Mouse (Mus musculus): ENCODE results near the gene Cxcl5. TPM values are rescaled to one million over a fixed set of nuclear protein-coding genes. Genes with fewer than 3 reads are reported as not detected.

The Cxcl5 gene
- polyA plus RNA-seq (2011; ENCODE audit: insufficient read depth, insufficient read length, low read depth, missing spikeins), result not detected in 2 replicates

DNA sequence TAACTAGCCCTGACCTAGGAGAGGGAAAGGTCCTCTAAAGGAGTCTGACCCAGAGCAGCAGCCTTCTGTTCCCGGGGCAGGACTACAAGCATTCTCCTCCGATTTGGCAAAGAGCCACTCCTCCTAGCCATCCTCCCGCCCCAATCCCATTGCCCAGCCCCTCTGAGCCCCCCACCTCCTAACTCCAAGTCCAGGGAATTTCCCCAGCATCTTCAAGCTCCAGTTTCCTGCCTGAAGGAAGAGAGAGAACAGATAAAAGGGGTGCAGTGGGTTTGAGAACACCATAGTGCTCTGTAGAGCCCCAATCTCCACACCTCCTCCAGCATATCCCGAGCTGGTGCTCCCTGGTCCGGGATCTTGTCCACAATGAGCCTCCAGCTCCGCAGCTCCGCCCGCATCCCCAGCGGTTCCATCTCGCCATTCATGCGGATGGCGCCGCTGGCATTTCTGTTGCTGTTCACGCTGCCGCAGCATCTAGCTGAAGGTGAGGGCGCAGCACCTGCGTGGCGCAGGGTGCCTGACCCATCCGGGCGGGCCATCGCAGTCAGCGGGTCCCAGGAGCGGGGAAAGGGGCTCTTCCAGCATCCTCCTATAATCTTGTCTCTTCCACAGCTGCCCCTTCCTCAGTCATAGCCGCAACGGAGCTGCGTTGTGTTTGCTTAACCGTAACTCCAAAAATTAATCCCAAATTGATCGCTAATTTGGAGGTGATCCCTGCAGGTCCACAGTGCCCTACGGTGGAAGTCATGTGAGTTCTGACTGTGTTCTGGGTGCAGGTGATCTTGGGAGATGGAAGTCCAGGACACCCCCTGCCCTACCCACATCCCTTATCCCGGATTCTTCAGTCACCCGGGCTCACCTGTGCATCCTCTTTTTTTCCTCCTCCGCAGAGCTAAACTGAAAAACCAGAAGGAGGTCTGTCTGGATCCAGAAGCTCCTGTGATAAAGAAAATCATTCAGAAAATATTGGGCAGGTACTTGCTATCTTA, at the start of gene Cxcl5:
TSS of gene Cxcl5 (plus strand) at position 284 of the 989 bp plus-strand sequence.
- TF ChIP-seq POLR2A (IDR thresholded peaks at IDR 0.05; ENCODE audit: insufficient read depth, low read length) (no peak), CTCF (IDR thresholded peaks at IDR 0.05; ENCODE audit: low read depth, low read length) (no peak), EP300 (IDR thresholded peaks at IDR 0.05; ENCODE audit: insufficient read depth, low read depth, low read length) (no peak)
- Histone ChIP-seq H3K9ac (ENCODE audit: low read depth, poor library complexity, severe bottlenecking) (no peak within 1 kb of the TSS), H3K27me3 (ENCODE audit: control insufficient read depth, insufficient read depth, low read length, poor library complexity, severe bottlenecking) (no peaks in the 10 kb centered on the region), H3K36me3 (ENCODE audit: control insufficient read depth, insufficient read depth, low read length, poor library complexity, severe bottlenecking) (no peaks in the 10 kb centered on the region), H3K4me1 (ENCODE audit: control insufficient read depth, insufficient read depth, low read length) (no peaks in the 10 kb centered on the region), H3K27ac (ENCODE audit: insufficient read depth, low read length) (no peak within 1 kb of the TSS), H3K9me3 (replicated peaks; ENCODE audit: control insufficient read depth, insufficient read depth, low read length, poor library complexity, severe bottlenecking) (no peaks in the 10 kb centered on the region), H3K4me3 (ENCODE audit: low read depth, low read length) (peak within 1 kb of the TSS; percentile 61)

DNA sequence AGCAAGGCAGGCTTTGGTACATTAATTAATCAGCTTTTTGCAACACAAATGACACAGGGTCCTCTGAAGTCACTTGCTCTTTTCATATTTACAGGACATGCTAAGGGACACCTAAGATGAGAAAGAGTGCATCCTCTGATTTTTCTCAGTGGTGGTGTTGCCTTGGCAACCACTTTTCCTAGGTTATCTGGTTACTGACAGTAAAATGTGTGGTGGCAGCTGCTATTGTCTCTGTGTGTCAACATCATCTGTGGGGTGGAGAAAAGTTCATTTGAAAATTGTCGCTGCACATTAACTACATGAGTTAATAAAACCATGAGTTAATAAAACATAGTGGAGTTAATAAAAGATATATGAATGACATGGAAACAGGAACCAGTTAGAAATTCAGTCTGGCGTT, 47.8 kb upstream of the Cxcl5 start:
- no peak overlapping the region for H3K9ac ChIP-seq (ENCODE audit: low read depth, poor library complexity, severe bottlenecking)
- no peaks in the 10 kb centered on the region for H3K27me3 ChIP-seq (ENCODE audit: control insufficient read depth, insufficient read depth, low read length, poor library complexity, severe bottlenecking)
- TF ChIP-seq POLR2A (IDR thresholded peaks at IDR 0.05; ENCODE audit: insufficient read depth, low read length) (no peak), CTCF (IDR thresholded peaks at IDR 0.05; ENCODE audit: low read depth, low read length) (no peak), EP300 (IDR thresholded peaks at IDR 0.05; ENCODE audit: insufficient read depth, low read depth, low read length) (no peak)
- no peaks in the 10 kb centered on the region for H3K9me3 ChIP-seq (replicated peaks; ENCODE audit: control insufficient read depth, insufficient read depth, low read length, poor library complexity, severe bottlenecking)
- no peak overlapping the region for H3K4me3 ChIP-seq (ENCODE audit: low read depth, low read length)
- H3K36me3 ChIP-seq (ENCODE audit: control insufficient read depth, insufficient read depth, low read length, poor library complexity, severe bottlenecking), result no peaks in the 10 kb centered on the region
- no peaks in the 10 kb centered on the region for H3K4me1 ChIP-seq (ENCODE audit: control insufficient read depth, insufficient read depth, low read length)
- no peak overlapping the region for H3K27ac ChIP-seq (ENCODE audit: insufficient read depth, low read length)

DNA sequence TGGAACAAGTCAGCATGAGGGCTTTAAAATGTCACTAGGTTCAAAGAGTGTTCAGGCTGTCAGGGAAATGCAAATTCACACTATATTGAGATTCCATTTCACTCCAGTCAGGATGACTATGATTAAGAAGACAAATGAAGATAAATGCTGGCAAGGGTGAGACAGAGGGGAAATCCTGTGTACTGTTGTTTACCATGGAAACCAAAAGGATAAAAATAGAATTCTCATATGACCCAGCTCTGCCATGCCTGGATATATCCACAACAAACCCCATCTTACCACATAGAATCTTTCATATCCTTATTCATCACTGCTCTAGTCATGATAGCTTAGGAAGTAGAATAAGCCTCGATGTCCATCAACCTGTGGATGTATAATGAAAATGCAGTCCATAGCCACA, 41.2 kb upstream of the Cxcl5 start:
- Histone ChIP-seq H3K4me1 (ENCODE audit: control insufficient read depth, insufficient read depth, low read length) (no peaks in the 10 kb centered on the region), H3K9ac (ENCODE audit: low read depth, poor library complexity, severe bottlenecking) (no peak overlapping the region), H3K27me3 (ENCODE audit: control insufficient read depth, insufficient read depth, low read length, poor library complexity, severe bottlenecking) (no peaks in the 10 kb centered on the region), H3K9me3 (replicated peaks; ENCODE audit: control insufficient read depth, insufficient read depth, low read length, poor library complexity, severe bottlenecking) (no peaks in the 10 kb centered on the region), H3K4me3 (ENCODE audit: low read depth, low read length) (no peak overlapping the region), H3K36me3 (ENCODE audit: control insufficient read depth, insufficient read depth, low read length, poor library complexity, severe bottlenecking) (no peaks in the 10 kb centered on the region), H3K27ac (ENCODE audit: insufficient read depth, low read length) (no peak overlapping the region)
- TF ChIP-seq POLR2A (IDR thresholded peaks at IDR 0.05; ENCODE audit: insufficient read depth, low read length) (no peak), EP300 (IDR thresholded peaks at IDR 0.05; ENCODE audit: insufficient read depth, low read depth, low read length) (no peak), CTCF (IDR thresholded peaks at IDR 0.05; ENCODE audit: low read depth, low read length) (no peak)

DNA sequence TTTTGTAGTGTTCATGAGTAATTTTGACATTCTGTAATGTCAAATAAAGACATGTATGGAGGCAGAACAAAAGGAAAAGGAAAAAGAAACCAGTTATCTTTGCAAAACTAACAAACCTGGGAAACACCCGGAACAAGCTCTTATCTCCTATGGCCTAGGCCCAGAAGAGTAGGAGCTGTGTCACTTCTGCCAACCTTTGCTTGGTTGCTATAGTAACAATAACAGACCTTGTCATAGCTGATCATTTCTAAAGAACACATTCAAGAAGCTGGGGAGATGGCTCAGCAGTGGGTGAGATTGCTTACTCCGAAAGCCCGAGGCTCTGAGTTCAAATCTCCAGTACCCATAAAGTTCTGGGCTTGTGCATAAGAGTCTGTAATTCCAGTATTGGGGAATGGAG, 36.5 kb upstream of the Cxcl5 start:
- Histone ChIP-seq H3K9me3 (replicated peaks; ENCODE audit: control insufficient read depth, insufficient read depth, low read length, poor library complexity, severe bottlenecking) (no peaks in the 10 kb centered on the region), H3K4me1 (ENCODE audit: control insufficient read depth, insufficient read depth, low read length) (no peaks in the 10 kb centered on the region), H3K9ac (ENCODE audit: low read depth, poor library complexity, severe bottlenecking) (no peak overlapping the region), H3K27me3 (ENCODE audit: control insufficient read depth, insufficient read depth, low read length, poor library complexity, severe bottlenecking) (no peaks in the 10 kb centered on the region), H3K4me3 (ENCODE audit: low read depth, low read length) (no peak overlapping the region), H3K27ac (ENCODE audit: insufficient read depth, low read length) (no peak overlapping the region), H3K36me3 (ENCODE audit: control insufficient read depth, insufficient read depth, low read length, poor library complexity, severe bottlenecking) (no peaks in the 10 kb centered on the region)
- no peak for TF ChIP-seq EP300 (IDR thresholded peaks at IDR 0.05; ENCODE audit: insufficient read depth, low read depth, low read length)
- no peak for TF ChIP-seq POLR2A (IDR thresholded peaks at IDR 0.05; ENCODE audit: insufficient read depth, low read length)
- no peak for TF ChIP-seq CTCF (IDR thresholded peaks at IDR 0.05; ENCODE audit: low read depth, low read length)

DNA sequence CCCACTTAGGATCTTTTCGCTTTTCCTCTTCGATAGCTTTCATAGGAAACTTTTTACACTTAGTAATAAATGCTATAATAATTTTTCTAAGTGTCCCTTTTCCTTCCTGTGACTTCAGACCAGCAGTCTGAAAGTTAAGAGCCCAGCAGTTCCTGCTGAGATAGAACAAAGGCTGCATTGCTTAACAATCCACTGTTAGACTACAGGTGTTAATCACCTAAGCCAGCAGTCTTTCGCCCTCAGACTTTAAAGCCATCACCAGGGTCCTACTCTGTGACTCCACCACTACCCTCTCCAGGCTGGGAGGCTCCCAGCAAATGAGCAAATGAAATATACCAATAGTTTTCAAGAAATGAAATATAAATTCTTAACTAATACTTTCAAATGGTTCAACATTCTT, 30.9 kb upstream of the Cxcl5 start:
- TF ChIP-seq CTCF (IDR thresholded peaks at IDR 0.05; ENCODE audit: low read depth, low read length) (no peak), EP300 (IDR thresholded peaks at IDR 0.05; ENCODE audit: insufficient read depth, low read depth, low read length) (no peak), POLR2A (IDR thresholded peaks at IDR 0.05; ENCODE audit: insufficient read depth, low read length) (no peak)
- H3K9ac ChIP-seq (ENCODE audit: low read depth, poor library complexity, severe bottlenecking), result no peak overlapping the region
- no peaks in the 10 kb centered on the region for H3K4me1 ChIP-seq (ENCODE audit: control insufficient read depth, insufficient read depth, low read length)
- no peak overlapping the region for H3K4me3 ChIP-seq (ENCODE audit: low read depth, low read length)
- H3K27ac ChIP-seq (ENCODE audit: insufficient read depth, low read length), result no peak overlapping the region
- H3K9me3 ChIP-seq (replicated peaks; ENCODE audit: control insufficient read depth, insufficient read depth, low read length, poor library complexity, severe bottlenecking), result no peaks in the 10 kb centered on the region
- no peaks in the 10 kb centered on the region for H3K36me3 ChIP-seq (ENCODE audit: control insufficient read depth, insufficient read depth, low read length, poor library complexity, severe bottlenecking)
- no peaks in the 10 kb centered on the region for H3K27me3 ChIP-seq (ENCODE audit: control insufficient read depth, insufficient read depth, low read length, poor library complexity, severe bottlenecking)

DNA sequence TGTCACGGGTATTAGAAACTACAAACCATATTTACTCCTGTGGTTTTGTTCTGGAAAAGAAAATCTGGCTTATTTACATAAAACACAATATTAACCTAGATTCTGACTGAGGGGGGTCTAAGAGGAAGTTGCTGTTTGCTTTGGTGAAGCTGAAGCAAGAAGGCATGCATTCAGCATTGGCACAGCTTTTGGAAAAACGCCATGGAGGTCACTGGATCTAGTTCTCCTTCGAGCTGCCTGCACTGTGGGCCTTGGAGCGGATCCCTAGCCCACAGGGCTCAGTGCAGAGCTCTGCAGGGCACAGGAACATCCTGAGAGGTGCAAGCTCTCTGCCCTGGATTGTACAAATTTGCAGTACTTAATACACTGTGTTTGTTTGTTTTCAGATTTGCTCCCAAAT, 27.7 kb upstream of the Cxcl5 start:
- no peak for TF ChIP-seq EP300 (IDR thresholded peaks at IDR 0.05; ENCODE audit: insufficient read depth, low read depth, low read length)
- no peak for TF ChIP-seq CTCF (IDR thresholded peaks at IDR 0.05; ENCODE audit: low read depth, low read length)
- no peak for TF ChIP-seq POLR2A (IDR thresholded peaks at IDR 0.05; ENCODE audit: insufficient read depth, low read length)
- H3K4me3 ChIP-seq (ENCODE audit: low read depth, low read length), result no peak overlapping the region
- no peaks in the 10 kb centered on the region for H3K4me1 ChIP-seq (ENCODE audit: control insufficient read depth, insufficient read depth, low read length)
- H3K9ac ChIP-seq (ENCODE audit: low read depth, poor library complexity, severe bottlenecking), result no peak overlapping the region
- no peaks in the 10 kb centered on the region for H3K9me3 ChIP-seq (replicated peaks; ENCODE audit: control insufficient read depth, insufficient read depth, low read length, poor library complexity, severe bottlenecking)
- H3K27me3 ChIP-seq (ENCODE audit: control insufficient read depth, insufficient read depth, low read length, poor library complexity, severe bottlenecking), result no peaks in the 10 kb centered on the region
- no peak overlapping the region for H3K27ac ChIP-seq (ENCODE audit: insufficient read depth, low read length)
- H3K36me3 ChIP-seq (ENCODE audit: control insufficient read depth, insufficient read depth, low read length, poor library complexity, severe bottlenecking), result no peaks in the 10 kb centered on the region
